Mouse (Mus musculus) spleen, adult 12 weeks (tissue): ENCODE measurements around the gene Kctd14.
A peak's percentile ranks its signal among the peaks of the same experiment; 100 is the strongest.
"Not testable (repeated sequence)": the region's sequence is repeated elsewhere in the genome, so short reads cannot be mapped to it uniquely, and the experiment has no call there.

Experiments used
- DNase-seq: peaks from one replicate; pipeline ENCODE4 v3.0.0; 2022; ENCODE audit warnings: low spot score

Kctd14 gene

GRCm38 (mm10) chr7:97451023-97451422, at the start of gene Kctd14:
Gene Kctd14 (plus strand): TSS chr7:97451323.
- DNase-seq = not testable (repeated sequence)

GRCm38 (mm10) chr7:97407145-97407544, 44.0 kb upstream of the Kctd14 start:
- no peak for DNase-seq

GRCm38 (mm10) chr7:97411106-97411505, 40.0 kb upstream of the Kctd14 start:
- DNase-seq = no peak

- DNase-seq = no peak
These were observed 39.5 kb upstream of the Kctd14 start for GRCm38 (mm10) chr7:97411575-97411974.

DNA sequence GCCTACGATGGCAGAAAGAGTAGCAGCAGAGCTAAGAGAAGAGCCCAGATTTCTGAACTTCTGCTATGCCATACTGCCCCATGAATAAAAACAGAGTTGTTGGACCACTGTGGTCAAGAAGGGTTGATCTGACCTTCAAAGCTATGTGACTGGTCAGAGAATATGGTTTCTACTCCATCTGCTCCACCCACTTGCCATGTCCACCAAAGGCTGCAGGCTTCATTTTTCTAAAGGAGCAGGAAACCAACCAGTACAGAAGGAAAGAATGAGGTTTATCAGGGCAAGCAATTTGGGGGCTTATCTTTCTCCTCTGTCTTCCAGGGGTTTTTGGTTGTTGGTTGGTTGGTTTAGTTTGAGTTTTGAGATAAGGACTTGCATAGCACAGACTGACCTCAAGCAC, 37.1 kb upstream of the Kctd14 start:
- DNase-seq = no peak

- no peak for DNase-seq
These were observed 36.7 kb upstream of the Kctd14 start for GRCm38 (mm10) chr7:97414426-97414825.

GRCm38 (mm10) chr7:97414915-97415687, 36.0 kb upstream of the Kctd14 start:
- DNase-seq = no peak

GRCm38 (mm10) chr7:97416473-97416872, 34.6 kb upstream of the Kctd14 start:
- no peak for DNase-seq

- no peak for DNase-seq
These were observed 34.0 kb upstream of the Kctd14 start, which contains the start of gene Thrsp for GRCm38 (mm10) chr7:97416906-97417777. Gene Thrsp (minus strand): TSS chr7:97417730.

DNA sequence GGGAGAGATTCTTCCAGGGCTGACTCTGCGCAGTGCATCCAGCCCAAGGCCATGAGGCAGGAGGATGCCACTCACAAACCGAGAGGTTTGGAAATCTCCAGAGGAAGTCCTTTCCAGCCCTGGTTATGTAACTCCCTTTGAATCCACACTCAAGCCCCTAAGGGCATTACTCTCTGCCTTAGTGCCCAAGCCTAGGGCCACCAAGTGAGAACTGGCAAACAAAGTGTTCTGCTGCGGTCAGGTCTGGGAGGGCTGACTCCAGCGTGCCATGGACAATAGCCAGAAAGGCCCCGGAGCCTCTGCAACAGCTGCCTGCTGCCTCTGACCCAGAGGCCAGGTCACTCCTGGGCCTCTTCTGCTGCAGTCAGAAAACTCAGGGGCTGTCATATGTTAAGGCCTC, 32.4 kb upstream of the Kctd14 start:
- no peak for DNase-seq

DNA sequence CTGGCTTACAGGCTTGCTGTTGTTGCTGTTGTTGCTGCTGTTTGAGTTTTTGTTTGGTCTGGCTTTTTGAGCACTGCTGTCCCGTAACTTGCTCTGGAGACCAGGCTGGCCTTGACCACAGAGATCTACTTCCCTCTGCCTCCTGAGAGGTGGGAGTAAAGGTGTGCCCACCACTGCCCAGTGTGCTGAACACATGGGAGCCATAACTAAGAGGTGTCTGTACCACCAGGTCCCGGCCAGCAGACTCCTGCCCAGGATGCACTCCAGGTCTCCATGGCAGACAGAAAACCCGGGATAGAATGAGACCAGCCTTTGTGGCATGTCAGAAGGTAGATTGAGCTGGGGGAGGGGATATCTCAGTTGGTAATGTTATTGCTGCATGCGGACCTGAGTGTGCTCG, 32.0 kb upstream of the Kctd14 start:
- no peak for DNase-seq

DNA sequence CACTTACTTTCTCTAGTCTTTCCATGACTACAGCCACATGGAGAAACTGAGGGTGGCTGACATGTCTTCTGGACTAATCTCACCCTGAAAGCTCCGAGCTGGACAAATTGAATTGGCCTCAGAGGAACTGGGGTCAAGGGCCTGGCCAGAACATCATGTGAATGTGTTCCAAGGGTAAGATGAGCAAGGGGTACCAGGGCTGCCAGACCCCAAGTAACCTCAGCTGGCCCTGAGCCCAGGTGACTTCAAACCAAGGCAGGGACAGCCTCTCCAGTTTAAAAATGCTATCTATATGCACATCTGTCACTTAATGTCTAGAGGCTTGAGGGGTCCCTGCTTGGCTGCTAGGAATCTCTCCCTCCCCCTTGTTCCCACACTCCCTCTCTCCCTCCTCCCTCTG, 30.7 kb upstream of the Kctd14 start:
- DNase-seq = no peak

DNA sequence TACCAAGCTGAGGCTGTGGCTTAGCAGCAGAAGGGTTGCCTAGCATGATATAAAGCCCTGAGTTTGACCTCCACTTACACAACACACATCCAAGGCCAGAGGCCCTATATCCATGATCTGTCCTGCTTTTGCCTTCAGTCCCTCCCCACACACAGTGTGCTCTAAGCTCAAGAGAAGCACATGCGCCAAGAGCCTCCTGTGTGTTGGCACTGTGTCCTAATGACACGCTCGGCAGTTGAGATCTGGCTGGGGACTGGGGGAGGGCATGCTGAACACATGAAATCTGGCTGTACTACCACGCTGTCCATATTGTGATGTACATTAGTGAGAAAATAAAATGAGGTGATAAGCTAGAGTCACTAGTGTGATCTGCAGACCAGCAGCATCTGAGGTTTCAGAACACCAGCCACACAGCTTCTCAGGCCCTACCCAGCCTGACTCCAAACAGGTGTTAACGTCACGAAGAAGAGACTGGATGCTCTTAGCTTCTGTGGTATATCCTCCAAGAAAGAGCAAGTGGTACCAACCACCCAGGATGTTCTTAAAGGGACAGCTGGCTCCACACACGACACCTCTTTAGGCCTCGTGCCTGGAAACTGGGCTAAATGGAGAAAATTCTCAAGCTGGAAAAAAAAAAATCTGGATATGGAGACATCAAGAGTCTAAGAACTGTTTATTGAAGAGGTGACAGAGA, 30.0 kb upstream of the Kctd14 start:
- no peak for DNase-seq

- no peak for DNase-seq
These were observed 27.4 kb upstream of the Kctd14 start for GRCm38 (mm10) chr7:97423754-97424153.

DNA sequence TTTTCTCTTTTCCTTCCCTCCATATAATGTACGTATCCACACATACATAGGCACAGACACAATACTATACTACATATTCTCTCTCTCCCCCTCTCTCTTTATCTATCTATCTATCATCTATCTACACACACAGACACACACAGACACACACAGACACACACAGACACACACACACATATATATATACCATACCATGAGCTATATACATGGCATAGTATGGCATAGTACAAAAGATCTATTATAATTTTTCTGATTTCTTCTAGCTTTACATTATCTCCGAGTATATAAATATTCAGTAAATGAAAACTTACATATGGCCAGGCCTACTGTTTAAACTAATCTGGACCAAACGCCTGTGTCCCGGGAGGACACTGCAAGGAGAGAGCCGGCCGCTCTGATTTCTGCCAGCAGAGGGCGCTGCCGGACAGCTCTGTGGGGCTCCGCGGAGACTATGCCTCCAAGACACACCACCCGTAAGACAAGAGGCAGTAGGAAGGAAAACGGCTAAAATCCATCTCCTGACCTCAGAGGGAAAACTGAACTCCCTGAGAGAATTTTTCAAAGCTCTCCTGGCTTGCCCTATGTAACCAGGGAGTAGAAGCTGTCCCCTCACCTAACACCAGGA, 26.4 kb upstream of the Kctd14 start:
- DNase-seq = peak; percentile 69

DNA sequence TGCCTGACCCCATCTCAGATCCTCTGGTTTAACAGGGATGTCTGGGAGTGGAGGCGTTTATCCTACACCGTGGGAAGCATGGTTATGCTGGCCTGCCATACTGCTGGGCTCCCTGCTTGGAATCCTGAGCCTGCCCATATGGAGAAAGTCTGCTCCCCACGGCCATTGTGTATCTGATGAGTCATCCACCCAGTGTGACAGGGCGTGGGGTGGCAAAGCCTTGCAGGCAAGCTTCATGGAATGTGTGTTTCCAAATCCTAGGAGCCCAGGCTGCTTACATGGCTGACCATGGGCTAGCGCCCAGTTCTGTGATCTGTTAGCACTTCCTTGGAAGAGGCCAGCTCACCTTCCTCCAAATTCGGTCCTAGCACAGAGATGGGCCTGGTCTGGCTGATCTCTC, 24.6 kb upstream of the Kctd14 start:
- DNase-seq = no peak

- DNase-seq = no peak
These were observed 23.8 kb upstream of the Kctd14 start for GRCm38 (mm10) chr7:97427296-97427695.

DNA sequence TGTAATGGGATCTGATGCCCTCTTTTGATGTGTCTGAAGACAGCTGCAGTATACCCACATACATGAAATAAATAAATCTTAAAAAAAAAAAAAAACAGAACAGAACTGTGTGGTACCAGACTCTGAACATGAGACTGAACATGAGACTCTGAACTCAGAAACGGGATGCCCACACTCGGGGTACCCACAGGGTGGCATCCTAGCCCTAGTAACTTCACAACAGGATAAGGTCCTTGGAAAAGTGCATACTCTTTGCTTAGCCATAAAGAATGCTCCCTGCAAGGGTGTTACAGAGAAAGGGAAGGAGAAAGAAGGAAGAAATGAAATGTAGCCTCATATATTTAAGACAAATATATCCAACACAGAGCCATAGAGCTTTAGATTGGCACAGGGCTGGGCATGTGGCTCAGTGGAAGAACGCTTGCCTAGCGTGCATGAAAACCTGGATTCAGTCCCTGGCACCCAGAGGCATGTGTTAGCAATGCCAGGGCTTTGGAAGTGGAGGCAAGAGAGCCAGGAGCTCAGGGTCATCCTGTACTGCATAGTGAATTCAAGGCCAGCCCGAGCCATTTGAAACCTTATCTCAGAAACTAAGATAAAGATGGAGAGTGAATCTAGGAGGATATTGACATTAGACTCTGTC, 23.2 kb upstream of the Kctd14 start:
- no peak for DNase-seq

DNA sequence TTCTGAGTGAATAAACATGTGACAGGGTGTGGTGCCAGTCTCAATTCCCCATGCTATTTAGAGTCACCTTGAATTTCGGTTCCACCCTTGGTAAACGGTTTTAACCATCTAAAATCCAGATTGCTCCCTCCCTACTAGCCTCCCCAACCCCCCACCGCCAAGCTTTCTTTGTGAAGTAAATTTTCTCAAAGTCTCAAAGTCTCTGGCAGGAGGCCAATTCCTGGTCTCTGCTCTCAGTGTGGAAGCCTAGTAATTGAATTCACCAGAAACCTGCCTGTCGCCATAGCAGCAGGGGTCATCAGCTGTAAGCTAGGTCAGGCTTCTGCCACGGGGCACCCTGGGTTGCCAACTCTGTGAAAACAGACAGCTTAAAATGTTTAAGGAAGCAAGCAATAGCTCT, 21.4 kb upstream of the Kctd14 start:
- DNase-seq = no peak

GRCm38 (mm10) chr7:97433517-97433916, 17.6 kb upstream of the Kctd14 start:
- DNase-seq = not testable (repeated sequence)

- DNase-seq = no peak
These were observed 16.6 kb upstream of the Kctd14 start for GRCm38 (mm10) chr7:97434517-97434916.

GRCm38 (mm10) chr7:97438986-97439385, 12.1 kb upstream of the Kctd14 start:
- DNase-seq = no peak
